8 mouse cellular contexts compared by ENCODE assay signal in genomic region chr2:131509671-131510313, GRCm38 (mm10). TPM values are rescaled to one million over a fixed set of nuclear protein-coding genes. Genes with fewer than 3 reads are reported as not detected.
DNase-seq lines count a peak whose midpoint lies in the region; ATAC-seq lines count a peak whose summit lies in the region.

No protein-coding gene starts in this region.

- peaks cover 55% of the 10 kb centered on the region for H3K4me1 ChIP-seq in hindbrain, embryonic 13.5 days (replicated peaks)

- peak overlapping the region; percentile 35; the same call in 1 of the 2 replicates for H3K27ac ChIP-seq in hindbrain, embryonic 13.5 days
- peak overlapping the region; percentile 63 for H3K27ac ChIP-seq in macrophage

- H3K27me3 ChIP-seq in hindbrain, embryonic 13.5 days, result no peaks in the 10 kb centered on the region

- H3K4me3 ChIP-seq in hindbrain, embryonic 13.5 days, result peak overlapping the region; percentile 19; the same call in 1 of the 2 replicates
- no peak overlapping the region for H3K4me3 ChIP-seq in macrophage (ENCODE audit: inconsistent target)

- peak overlapping the region; percentile 49 for H3K4me2 ChIP-seq in hindbrain, embryonic 13.5 days

- peaks cover 95% of the 10 kb centered on the region for H3K79me2 ChIP-seq in macrophage (ENCODE audit: inconsistent target)

- H3K36me3 ChIP-seq in hindbrain, embryonic 13.5 days, result peaks cover under 1% of the 10 kb centered on the region; the same call in 1 of the 2 replicates
- 0 out of 2 replicates have a peak, but pooled peaks cover 3% of the 10 kb centered on the region for H3K36me3 ChIP-seq in macrophage (ENCODE audit: inconsistent target)

- WGBS in hindbrain, embryonic 13.5 days, result 26% methylated on average over 17 of the region's 17 CpGs
- 2% methylated on average over 17 of the region's 17 CpGs for WGBS in macrophage (ENCODE audit: missing documents)

- DNase-seq in frontal cortex, postnatal 14 days (ENCODE audit: low spot score in 2 of 2), result no peak
- peak; percentile 85 to 90 for DNase-seq in cerebellum, postnatal 10 days
- peak; percentile 57 to 68 for DNase-seq in frontal cortex, postnatal 36 days (ENCODE audit: low spot score in 2 of 2)
- DNase-seq in left cerebral cortex, adult 9 months (ENCODE audit: low spot score in 2 of 2), result peak; percentile 50 to 75
- DNase-seq in right cerebral cortex, postnatal 10 days (ENCODE audit: low spot score in 2 of 2), result peak; percentile 81 to 84

- H3K9me3 ChIP-seq in hindbrain, embryonic 13.5 days, result no peaks in the 10 kb centered on the region

- peak overlapping the region; percentile 51; the same call in 1 of the 2 replicates for H3K9ac ChIP-seq in hindbrain, embryonic 13.5 days

- ATAC-seq in frontal cortex, adult (ENCODE audit: low TSS enrichment), result peak; percentile 62
- 0 out of 2 replicates have a peak, but pooled peaks have one; percentile 32 for ATAC-seq in hindbrain, embryonic 13.5 days (ENCODE audit: low FRiP score)

RNA-seq across cellular contexts. Expression of gene Smox, which starts 18.5 kb away (rescaled TPM):
- polyA plus RNA-seq in hindbrain, embryonic 13.5 days (2015; fragmentation: Nextera tagmentation; extraction: Ambion mirVana), result 47.9 and 50.1 TPM in 2 replicates
- 100 to 1,000 TPM in 5 of 26 experiments, 10 to 100 TPM in 21; 35.5 to 148 (median 85.3) TPM for total RNA-seq in macrophage (2018; cell fraction: chromatin; rRNA removed)
- total RNA-seq in macrophage (2018; cell fraction: cytosol; rRNA removed), result 10 to 100 TPM; 32.3 to 57.2 (median 40.1) TPM
- 100 to 1,000 TPM in 5 of 26 experiments, 10 to 100 TPM in 21; 33.4 to 122 (median 80.3) TPM for total RNA-seq in macrophage (2018; cell fraction: nucleus; rRNA removed)
- 35.1 to 53.5 TPM (median 43.1 TPM) in 3 replicates for polyA plus RNA-seq in macrophage (2018)

RNA-seq across cellular contexts. Expression of gene Adra1d, which starts 52.3 kb away (rescaled TPM):
- polyA plus RNA-seq in hindbrain, embryonic 13.5 days (2015; fragmentation: Nextera tagmentation; extraction: Ambion mirVana), result 0.10 and 0.25 TPM in 2 replicates
- 1 to 10 TPM in 1 of 26 experiments, not detected in 25; 1.1 TPM for total RNA-seq in macrophage (2018; cell fraction: chromatin; rRNA removed)
- not detected for total RNA-seq in macrophage (2018; cell fraction: cytosol; rRNA removed)
- total RNA-seq in macrophage (2018; cell fraction: nucleus; rRNA removed), result not detected
- polyA plus RNA-seq in macrophage (2018), result not detected in 3 replicates

Comparison
In these comparisons a context has a peak if more than half of its experiments do, and no peak if none do; other contexts are left out.
1. DNase-seq: peak in cerebellum, postnatal 10 days (2 of 2), frontal cortex, postnatal 36 days (2 of 2), left cerebral cortex, adult 9 months (2 of 2) and right cerebral cortex, postnatal 10 days (2 of 2); none in frontal cortex, postnatal 14 days (0 of 2).